Mouse (Mus musculus) ES-E14 (cell line): ENCODE results near the gene Spag9. TPM values are rescaled to one million over a fixed set of nuclear protein-coding genes. Genes with fewer than 3 reads are reported as not detected.
A peak's percentile ranks its signal among the peaks of the same experiment; 100 is the strongest.

Experiments used
- DNase-seq: peaks from one replicate; pipeline ENCODE4 v3.0.0-alpha.2; 2013; ENCODE audit warnings: low read depth, low spot score
- H3K27ac ChIP-seq: 2 replicates; pipeline ENCODE4 v1.5.1; 2012; ENCODE audit warnings: low read depth, mild to moderate bottlenecking, low read length, moderate library complexity, mixed read lengths; ENCODE audit not compliant: poor library complexity, insufficient read depth, severe bottlenecking
- H3K36me3 ChIP-seq: 2 replicates; pipeline ENCODE4 v1.6.1; 2012; ENCODE audit warnings: mild to moderate bottlenecking, low read length, moderate library complexity, mixed read lengths; ENCODE audit not compliant: control insufficient read depth, poor library complexity, insufficient read depth, severe bottlenecking
- H3K4me1 ChIP-seq, 2 experiments: fragments of 150-350 bp in 1 of 2; sonication (generic) in 1 of 2; 2 replicates each; pipeline ENCODE4 v1.6.1; 2012; ENCODE audit warnings: low read length in 2 of 2, mild to moderate bottlenecking in 1 of 2, mixed read lengths in 1 of 2; ENCODE audit not compliant: control insufficient read depth in 2 of 2, insufficient read depth in 2 of 2, poor library complexity in 1 of 2
- H3K4me3 ChIP-seq, 2 experiments: fragments of 150-350 bp in 1 of 2; sonication (generic) in 1 of 2; 2 replicates each; pipeline ENCODE4 v1.5.1; 2012; ENCODE audit warnings: low read length in 2 of 2, low read depth in 1 of 2, mild to moderate bottlenecking in 1 of 2, mixed read lengths in 1 of 2; ENCODE audit not compliant: insufficient read depth in 1 of 2, poor library complexity in 1 of 2, severe bottlenecking in 1 of 2
- H3K9ac ChIP-seq: 2 replicates; pipeline ENCODE4 v1.6.1; 2012; ENCODE audit warnings: low read depth, mild to moderate bottlenecking, low read length, mixed read lengths; ENCODE audit not compliant: poor library complexity, insufficient read depth, severe bottlenecking
- H3K9me3 ChIP-seq: fragments of 150-350 bp; sonication (generic); 2 replicates; pipeline ENCODE4 v1.6.1; 2012; ENCODE audit warnings: low read depth, mild to moderate bottlenecking, low read length; ENCODE audit not compliant: control insufficient read depth, insufficient read depth
- CHD2 ChIP-seq: IDR thresholded peaks from 2 replicates; pipeline ENCODE4 v1.6.1; 2014; ENCODE audit warnings: mild to moderate bottlenecking, low read depth, low read length, inconsistent platforms
- HCFC1 ChIP-seq: IDR thresholded peaks from 2 replicates; pipeline ENCODE4 v1.6.1; 2012; ENCODE audit warnings: low read length, inconsistent platforms, borderline replicate concordance; ENCODE audit not compliant: insufficient read depth
- MAFK ChIP-seq: IDR thresholded peaks from 2 replicates; pipeline ENCODE4 v1.6.1; 2014; ENCODE audit warnings: mild to moderate bottlenecking, low read depth, low read length, inconsistent platforms; ENCODE audit not compliant: insufficient read depth
- ZC3H11A ChIP-seq: IDR thresholded peaks from 2 replicates; pipeline ENCODE4 v1.6.1; 2012; ENCODE audit warnings: low read depth, mild to moderate bottlenecking, inconsistent platforms, low read length, borderline replicate concordance
- ZNF384 ChIP-seq: IDR thresholded peaks from 2 replicates; pipeline ENCODE4 v1.6.1; 2012; ENCODE audit warnings: low read depth, low read length, inconsistent platforms
- in situ Hi-C, 2 experiments: fragments of 600-800 bp; cut with MboI; formaldehyde crosslinking; loops; one replicate each; pipeline ENCODE4 v1.15.1; 2025; ENCODE audit warnings: low sequenced_read_pairs in 2 of 2, inconsistent platforms in 1 of 2; ENCODE audit not compliant: unreplicated experiment in 2 of 2
- total RNA-seq: library from RNA; depleted of rRNA; stranded (reverse); fragments of 300-350 nt; gene quantifications from 2 replicates; pipeline ENCODE4 v1.2.3, GENCODE M21; 2012; rRNA removed

Spag9 gene
- 16.5 and 20.9 TPM in 2 replicates for total RNA-seq

DNA sequence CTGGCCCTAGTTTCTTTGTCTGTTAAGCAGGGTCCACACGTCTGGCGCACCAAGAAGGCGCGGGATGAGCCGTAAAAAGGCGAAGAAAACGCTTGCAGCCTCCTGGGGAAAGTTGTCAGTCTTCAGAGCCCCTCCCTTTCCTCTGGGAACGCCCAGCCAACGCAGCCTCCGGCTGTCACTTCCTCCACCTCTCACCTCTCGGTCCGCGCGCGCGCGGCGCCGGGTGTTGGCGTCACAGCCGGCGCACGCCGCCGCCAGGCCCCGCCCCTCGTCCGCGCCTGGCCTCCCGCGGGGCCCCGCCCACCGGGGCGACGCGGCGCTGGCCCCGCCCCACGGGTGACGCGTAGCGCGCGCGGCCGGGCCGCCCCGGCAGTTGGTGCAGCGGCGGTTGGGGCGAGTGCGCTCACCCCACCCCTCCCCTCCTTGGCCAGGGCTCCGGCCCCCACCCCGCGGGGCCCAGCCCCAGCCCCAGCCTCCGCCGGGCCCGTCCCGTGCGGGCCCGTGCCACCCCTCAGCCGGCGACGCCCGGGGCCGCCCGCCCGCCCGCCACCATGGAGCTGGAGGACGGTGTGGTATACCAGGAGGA, at the start of gene Spag9:
TSS of gene Spag9 (plus strand) at position 372 of the 586 bp plus-strand sequence.
- peak within 1 kb of the TSS; percentile 74 for H3K9ac ChIP-seq
- TF ChIP-seq CHD2, result no peak
- TF ChIP-seq MAFK, result no peak
- no peak for TF ChIP-seq ZNF384
- TF ChIP-seq ZC3H11A, result no peak
- TF ChIP-seq HCFC1, result peak; percentile 65; the same call in 1 of the 2 replicates
- in situ Hi-C loops, result no loop called here
- DNase-seq, result peak; percentile 90
- peak within 1 kb of the TSS; percentile 79 to 98 for H3K4me3 ChIP-seq
- peak within 1 kb of the TSS; percentile 44 for H3K27ac ChIP-seq
- H3K36me3 ChIP-seq, result no peaks in the 10 kb centered on the region
- H3K4me1 ChIP-seq, result peaks cover 0 to 4% of the 10 kb centered on the region in 2 experiments; a peak in 2 of 4 replicates
- no peaks in the 10 kb centered on the region for H3K9me3 ChIP-seq

DNA sequence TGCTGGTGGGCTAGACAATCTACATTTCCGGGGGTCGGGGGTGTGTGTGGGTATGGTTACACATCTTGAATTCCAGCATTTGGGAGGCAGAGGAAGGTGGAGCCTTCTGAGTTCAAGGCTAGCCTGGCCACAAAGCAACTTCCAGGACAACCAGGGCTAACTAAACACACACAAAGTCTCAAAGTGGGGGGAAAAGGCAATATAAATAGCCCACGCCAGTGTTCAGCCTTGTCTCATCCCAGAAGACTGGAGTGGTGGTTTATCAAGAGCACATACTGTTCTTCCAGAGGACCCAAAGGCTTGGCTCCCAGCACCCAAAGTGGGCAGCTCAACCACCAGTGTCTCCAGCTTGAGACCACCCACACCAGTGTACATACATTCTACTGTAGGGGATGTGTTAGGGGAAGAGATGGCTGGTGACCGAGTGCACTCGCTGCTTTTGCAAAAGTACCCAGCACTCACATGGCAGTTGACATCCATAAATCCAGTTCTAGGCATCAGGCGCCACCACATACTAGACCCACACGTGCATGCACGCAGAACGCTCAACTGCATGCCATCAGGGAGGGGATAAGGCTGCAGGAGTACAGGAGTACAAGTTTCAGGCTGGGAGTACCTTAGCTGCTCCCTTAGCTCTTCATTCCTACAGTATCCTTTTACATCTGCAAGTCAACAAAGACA, 46.9 kb upstream of the Spag9 start:
- Histone ChIP-seq H3K27ac (no peak overlapping the region), H3K36me3 (peaks cover 43% of the 10 kb centered on the region), H3K9me3 (no peaks in the 10 kb centered on the region), H3K4me1 (peaks cover 0 to 5% of the 10 kb centered on the region in 2 experiments; a peak in 3 of 4 replicates), H3K4me3 (no peak overlapping the region), H3K9ac (no peak overlapping the region)
- DNase-seq, result no peak
- in situ Hi-C loops, result no loop called here
- TF ChIP-seq CHD2, result no peak
- TF ChIP-seq ZC3H11A, result no peak
- TF ChIP-seq HCFC1, result no peak
- TF ChIP-seq ZNF384, result no peak
- TF ChIP-seq MAFK, result no peak

DNA sequence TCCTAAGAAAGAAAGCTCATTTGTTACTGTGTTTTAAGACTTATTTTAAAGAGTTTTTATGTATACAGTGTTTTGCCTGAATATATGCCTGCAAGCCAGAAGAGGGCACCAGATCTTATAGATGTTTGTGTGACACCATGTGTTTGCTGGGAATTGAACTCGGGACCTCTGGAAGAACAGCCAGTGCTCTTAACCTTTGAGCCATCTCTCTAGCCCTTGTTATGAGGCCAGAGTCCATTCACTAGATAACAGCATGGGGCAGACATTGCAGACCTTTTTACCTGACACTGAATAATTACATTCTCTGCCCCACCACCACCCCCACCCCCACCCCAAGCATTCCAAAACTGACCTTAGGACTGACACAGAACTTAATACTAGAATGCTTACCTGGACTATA, 45.8 kb upstream of the Spag9 start:
- Histone ChIP-seq H3K9me3 (no peaks in the 10 kb centered on the region), H3K9ac (no peak overlapping the region), H3K27ac (no peak overlapping the region), H3K36me3 (peaks cover 45% of the 10 kb centered on the region), H3K4me1 (peaks cover 0 to 7% of the 10 kb centered on the region in 2 experiments; a peak in 3 of 4 replicates), H3K4me3 (no peak overlapping the region)
- in situ Hi-C loops, result no loop called here
- no peak for DNase-seq
- TF ChIP-seq ZC3H11A, result no peak
- no peak for TF ChIP-seq HCFC1
- no peak for TF ChIP-seq ZNF384
- TF ChIP-seq CHD2, result no peak
- TF ChIP-seq MAFK, result no peak

DNA sequence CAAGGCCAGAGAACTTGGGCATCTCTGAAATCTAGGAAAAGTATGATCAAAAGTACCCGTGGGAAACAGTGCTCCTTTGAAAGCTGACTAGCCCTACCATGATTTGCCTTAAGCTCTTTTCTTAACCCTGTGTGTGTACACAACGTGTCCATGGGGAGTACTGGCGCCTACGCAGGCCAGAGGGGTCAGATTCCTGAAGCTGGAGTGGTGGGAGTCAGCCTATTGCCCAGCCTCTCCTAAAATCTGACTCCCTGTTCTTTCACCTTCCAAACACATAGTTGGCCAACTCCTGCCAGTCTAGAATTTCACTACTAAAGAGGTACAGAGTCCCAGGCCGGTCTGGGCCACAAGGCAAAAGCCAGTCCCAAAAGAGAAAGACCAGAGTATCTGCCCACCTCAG, 43.5 kb upstream of the Spag9 start:
- Histone ChIP-seq H3K9me3 (no peaks in the 10 kb centered on the region), H3K27ac (no peak overlapping the region), H3K9ac (peak overlapping the region; percentile 42; the same call in 1 of the 2 replicates), H3K4me3 (peak overlapping the region in 1 of 2 experiments; percentile 31; a peak in 1 of 4 replicates), H3K36me3 (peaks cover 45% of the 10 kb centered on the region), H3K4me1 (peaks cover 3 to 13% of the 10 kb centered on the region in 2 experiments)
- in situ Hi-C loops, result no loop called here
- TF ChIP-seq ZC3H11A (no peak), CHD2 (no peak), ZNF384 (no peak), HCFC1 (no peak), MAFK (no peak)
- no peak for DNase-seq
